Mouse (Mus musculus): ENCODE measurements around the gene Slc7a11.

Gene Slc7a11

DNA sequence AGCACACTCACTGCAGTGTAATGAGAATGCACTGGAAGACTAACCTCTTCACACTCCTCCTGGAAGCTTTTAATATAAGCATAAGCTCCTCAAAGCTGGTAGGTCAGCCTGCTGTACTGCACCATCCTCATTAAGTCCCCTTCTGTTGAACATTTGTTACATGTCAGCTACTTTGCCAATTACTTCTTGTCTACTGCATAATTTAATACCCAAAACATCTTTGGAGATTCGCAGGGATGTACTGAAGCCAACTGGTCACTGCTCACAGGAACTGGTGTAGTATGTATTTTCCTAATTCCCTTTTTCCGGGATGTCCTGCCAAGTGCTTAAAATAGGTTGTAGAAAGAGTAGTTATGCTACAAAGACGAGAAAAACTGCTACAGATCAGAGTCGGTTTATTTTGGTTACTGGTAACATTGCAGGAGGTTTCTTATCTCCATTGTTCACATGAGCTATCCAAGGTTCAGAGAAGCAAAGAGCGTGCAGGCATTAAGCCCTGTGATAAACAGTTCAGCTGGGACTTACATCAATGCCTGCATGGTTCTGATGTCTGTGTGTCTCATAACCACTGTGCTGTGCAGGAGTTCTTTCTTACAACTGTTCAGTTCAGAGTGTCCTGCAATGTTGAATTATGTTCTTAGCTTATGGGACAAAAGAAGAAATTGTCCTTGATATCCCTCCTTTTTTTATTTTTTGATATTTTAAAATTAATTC is 439.3 kb downstream of the Slc7a11 start:
- DNase-seq (ENCODE audit: extremely low spot score, low read depth, low spot score) = no peak

GRCm38 (mm10) chr3:50002067-50002466 is 441.3 kb downstream of the Slc7a11 start:
- no peak for DNase-seq (ENCODE audit: extremely low spot score, low read depth, low spot score)

DNA sequence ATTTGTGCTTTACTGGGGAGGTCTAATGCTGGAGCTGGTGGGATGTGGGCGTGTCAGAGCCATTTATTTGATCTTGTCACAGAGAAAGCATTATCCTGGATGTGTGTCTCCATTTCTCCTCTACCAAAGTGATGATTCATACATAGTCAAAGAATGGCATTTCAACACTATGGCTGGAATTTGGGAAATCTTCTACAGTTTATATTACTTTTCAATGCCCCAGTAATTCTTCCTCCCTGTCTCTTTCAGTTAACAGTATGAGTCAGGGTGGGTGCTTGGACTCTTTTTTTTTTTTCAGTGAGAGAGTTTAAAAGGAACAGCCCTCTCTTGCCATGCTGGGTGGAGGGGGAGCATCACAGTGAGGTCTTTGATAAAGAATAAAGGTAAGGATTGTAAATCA is 441.8 kb downstream of the Slc7a11 start:
- no peak for DNase-seq (ENCODE audit: extremely low spot score, low read depth, low spot score)

DNA sequence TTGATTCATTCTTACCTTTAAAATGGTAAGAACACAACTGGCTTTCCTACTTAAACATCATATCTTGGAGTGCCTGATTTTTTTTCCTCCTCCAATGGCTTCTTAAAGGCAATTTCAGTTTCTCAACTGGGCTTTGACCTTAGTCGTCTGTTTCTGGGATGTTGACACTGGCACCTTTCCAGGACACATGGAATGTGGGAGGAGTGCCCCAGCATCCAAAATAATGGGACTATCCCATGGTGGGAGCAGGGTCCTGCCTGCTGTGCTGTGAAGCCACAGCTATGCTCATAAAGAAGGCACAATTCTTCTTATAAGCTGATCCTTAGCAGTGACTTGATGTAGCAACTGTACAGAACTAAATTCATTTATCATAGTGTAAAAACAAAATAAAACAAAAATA is 450.5 kb downstream of the Slc7a11 start:
- DNase-seq (ENCODE audit: extremely low spot score, low read depth, low spot score) = no peak

- no peak for DNase-seq (ENCODE audit: extremely low spot score, low read depth, low spot score)
Observed at GRCm38 (mm10) chr3:49987236-49987635, 456.2 kb downstream of the Slc7a11 start.

- no peak for DNase-seq (ENCODE audit: extremely low spot score, low read depth, low spot score)
Observed at GRCm38 (mm10) chr3:49984795-49985194, 458.6 kb downstream of the Slc7a11 start.

GRCm38 (mm10) chr3:49983429-49984268 is 459.8 kb downstream of the Slc7a11 start:
- DNase-seq (ENCODE audit: extremely low spot score, low read depth, low spot score) = no peak

GRCm38 (mm10) chr3:49973994-49974393 is 469.4 kb downstream of the Slc7a11 start:
- no peak for DNase-seq (ENCODE audit: extremely low spot score, low read depth, low spot score)

GRCm38 (mm10) chr3:49965569-49965968 is 477.8 kb downstream of the Slc7a11 start:
- no peak for DNase-seq (ENCODE audit: extremely low spot score, low read depth, low spot score)

DNA sequence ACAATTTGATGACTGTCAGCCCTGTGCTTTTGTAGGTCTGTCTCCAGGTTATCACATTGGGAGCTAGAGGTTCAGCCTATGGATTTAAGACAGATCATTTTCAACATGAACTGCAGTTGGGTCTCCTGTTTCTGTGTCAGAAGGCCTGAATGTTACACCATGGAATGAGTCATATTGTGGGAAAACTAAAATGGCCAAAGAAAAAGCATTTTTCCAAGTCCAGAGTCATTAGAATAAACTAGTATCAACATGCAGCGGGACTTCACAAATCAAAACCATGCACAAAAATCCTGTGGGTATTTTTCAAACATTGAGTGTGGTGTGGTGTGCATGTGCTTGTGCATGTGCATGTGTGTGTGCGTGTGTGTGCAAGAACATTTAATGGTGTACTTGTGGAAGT is 482.8 kb downstream of the Slc7a11 start:
- DNase-seq (ENCODE audit: extremely low spot score, low read depth, low spot score) = no peak

GRCm38 (mm10) chr3:49946845-49947244 is 496.6 kb downstream of the Slc7a11 start:
- DNase-seq (ENCODE audit: extremely low spot score, low read depth, low spot score) = no peak

- DNase-seq (ENCODE audit: extremely low spot score, low read depth, low spot score) = no peak
Observed at GRCm38 (mm10) chr3:49944783-49945182, 498.6 kb downstream of the Slc7a11 start.

DNA sequence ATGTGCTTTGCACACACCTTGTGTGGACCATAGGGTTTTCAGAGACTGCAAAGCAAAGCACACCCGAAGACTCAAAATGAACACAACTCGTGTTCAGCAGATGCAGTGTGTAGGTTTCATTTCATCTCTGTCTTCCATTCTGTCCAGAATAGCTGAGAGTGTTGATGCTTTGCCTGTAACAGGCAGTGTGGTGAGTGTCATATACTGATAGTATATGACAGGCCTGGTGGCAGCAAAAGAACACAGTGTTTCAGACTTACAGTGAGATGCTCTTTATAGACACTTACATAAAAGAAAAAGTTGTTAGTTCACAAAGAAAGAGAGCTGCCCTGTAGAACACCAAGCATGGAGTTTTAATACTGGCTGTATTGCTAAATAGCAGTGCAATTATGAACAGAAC is 505.8 kb downstream of the Slc7a11 start:
- DNase-seq (ENCODE audit: extremely low spot score, low read depth, low spot score) = no peak

- DNase-seq (ENCODE audit: extremely low spot score, low read depth, low spot score) = no peak
Observed at GRCm38 (mm10) chr3:49929496-49929895, 513.9 kb downstream of the Slc7a11 start.

DNA sequence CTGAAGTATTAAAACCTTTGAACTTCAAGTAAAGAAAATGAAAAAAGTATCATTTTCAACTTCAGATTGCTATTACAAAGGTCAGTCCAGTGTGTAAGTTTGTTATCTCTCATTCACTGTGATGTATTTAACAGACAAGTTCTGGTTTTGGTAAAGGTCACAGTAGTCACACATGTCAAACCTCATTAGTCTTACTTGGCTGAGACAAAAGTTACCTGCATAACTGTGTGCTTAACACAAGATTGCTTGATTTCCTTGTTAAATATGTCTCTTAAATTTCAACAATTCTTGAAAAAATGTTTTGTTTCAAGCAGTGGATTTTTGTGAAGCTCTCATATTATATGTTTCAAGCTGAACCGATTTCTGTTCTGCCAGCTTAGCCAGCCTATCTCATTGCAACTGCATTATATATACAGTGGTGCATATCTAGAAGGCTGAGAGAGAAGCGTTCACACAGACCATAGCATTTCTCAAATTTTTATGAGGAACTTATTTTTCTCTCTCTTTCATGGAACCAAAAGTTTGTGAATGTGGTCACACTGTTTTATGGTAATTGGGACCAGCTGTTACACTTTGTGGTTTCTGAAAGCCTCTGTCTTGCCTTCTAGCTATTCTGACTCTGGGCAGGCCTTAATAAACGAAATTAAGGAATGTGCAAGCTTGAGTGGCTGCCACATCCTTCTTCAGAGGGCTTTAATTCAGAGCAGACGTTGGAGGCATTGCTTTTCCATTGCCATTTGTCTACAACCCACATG is 514.7 kb downstream of the Slc7a11 start:
- DNase-seq (ENCODE audit: extremely low spot score, low read depth, low spot score) = peak; percentile 90

- DNase-seq (ENCODE audit: extremely low spot score, low read depth, low spot score) = no peak
Observed at GRCm38 (mm10) chr3:49913929-49914328, 529.5 kb downstream of the Slc7a11 start.

DNA sequence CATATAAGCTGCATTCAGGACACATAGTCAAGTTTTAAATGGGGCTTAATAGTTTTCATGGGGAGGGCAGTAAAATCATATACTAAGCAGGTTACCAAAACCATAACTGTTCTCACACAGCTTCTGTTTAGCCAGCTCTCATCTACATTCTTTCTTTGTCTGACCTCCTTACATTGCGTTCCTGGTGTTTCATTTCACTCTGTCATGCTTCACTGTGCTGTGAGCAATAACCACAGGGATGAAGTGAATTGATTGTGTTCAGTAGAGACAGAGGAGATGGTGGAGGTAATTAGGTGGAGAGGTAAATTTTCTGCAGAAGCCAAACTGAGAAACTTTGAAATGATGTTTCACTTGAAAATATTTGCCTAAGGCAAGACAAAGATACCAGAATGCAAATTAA is 532.5 kb downstream of the Slc7a11 start:
- no peak for DNase-seq (ENCODE audit: extremely low spot score, low read depth, low spot score)

DNA sequence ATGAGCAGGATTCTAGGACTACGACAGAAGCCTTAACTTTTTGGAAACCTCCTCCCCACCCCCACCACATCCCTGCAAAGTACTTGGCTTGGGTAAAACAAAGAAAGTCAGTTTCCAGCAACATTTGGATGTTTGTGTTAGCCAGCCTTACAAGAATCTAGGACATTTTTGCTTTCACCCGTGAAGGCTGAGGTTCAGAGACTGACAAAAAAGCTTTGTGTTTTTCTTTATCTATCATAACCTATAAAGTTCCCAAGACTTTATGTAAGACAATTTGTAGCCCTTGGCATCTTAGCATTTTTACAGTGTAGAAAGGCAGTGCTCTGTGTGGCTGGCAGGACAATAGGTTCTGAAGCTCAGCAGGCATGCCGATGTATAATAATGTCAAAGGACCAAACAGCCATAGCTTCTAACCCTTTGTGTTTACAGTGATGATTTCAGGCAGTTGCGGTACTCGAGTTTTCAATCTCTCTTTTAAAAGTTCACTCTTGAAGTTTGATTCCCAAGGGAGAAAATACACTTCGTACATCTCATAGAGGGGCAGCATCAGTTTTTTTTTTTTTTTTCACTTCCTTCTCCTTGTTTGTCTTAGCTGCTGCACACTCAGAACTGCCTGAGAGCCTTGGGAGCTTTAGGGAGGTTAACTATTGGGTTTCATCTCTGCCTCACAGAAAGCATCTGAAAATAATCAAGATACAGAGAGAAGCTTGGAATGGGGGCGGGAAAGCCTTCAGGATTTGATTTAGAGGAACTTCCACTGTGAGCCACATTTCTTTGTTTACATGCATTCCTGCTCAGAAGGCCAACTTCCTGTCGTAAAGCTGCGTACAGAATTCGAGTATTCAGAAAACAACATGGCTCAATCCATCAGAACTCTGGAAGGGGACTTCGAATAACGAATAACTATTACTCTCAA is 534.7 kb downstream of the Slc7a11 start:
- peak; percentile 89 for DNase-seq (ENCODE audit: extremely low spot score, low read depth, low spot score)

DNA sequence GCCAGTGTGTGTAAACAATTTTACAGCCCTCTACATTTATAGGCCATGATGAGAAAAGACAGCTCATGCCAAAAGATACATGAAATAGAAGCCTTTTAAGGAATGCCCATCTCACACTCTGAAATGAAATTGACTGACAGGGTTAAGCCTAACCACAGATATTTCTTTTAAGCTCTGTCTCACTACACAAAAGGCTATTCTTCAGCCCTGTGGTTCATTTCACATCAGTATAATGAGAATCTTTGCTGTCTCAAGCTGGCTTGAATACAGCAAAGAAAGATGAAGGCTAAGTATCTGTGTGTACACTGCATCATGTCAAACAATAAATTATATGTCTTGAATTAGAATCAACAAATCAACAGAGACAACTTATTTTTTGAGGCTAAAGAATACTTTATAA is 549.5 kb downstream of the Slc7a11 start:
- DNase-seq (ENCODE audit: extremely low spot score, low read depth, low spot score) = no peak

GRCm38 (mm10) chr3:49887359-49887758 is 556.1 kb downstream of the Slc7a11 start:
- DNase-seq (ENCODE audit: extremely low spot score, low read depth, low spot score) = no peak
